Mouse (Mus musculus): ENCODE measurements around the gene Fancc.
"Not testable (repeated sequence)": the region's sequence is repeated elsewhere in the genome, so short reads cannot be mapped to it uniquely, and the experiment has no call there.

Fancc gene

DNA sequence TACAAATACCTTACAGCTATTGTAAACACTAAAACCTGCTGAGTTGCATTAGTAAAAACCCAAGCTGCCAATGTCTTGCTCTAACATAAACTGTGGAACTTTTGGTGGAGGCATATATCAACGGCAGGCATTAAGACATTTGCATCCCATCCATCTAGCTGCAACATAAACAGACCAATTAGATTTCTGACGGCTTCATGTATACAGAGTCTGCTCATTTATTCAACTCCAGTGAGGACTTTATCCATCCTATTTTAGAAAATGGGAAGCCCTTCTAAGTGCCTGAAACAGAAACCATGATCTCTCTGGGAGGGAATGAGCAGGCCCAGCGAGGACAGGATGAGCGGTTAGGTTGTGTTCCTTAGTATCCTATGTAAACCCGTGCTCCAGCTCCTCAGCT is 18.5 kb upstream of the Fancc start:
- no peak for DNase-seq (ENCODE audit: low spot score in 2 of 2)

DNA sequence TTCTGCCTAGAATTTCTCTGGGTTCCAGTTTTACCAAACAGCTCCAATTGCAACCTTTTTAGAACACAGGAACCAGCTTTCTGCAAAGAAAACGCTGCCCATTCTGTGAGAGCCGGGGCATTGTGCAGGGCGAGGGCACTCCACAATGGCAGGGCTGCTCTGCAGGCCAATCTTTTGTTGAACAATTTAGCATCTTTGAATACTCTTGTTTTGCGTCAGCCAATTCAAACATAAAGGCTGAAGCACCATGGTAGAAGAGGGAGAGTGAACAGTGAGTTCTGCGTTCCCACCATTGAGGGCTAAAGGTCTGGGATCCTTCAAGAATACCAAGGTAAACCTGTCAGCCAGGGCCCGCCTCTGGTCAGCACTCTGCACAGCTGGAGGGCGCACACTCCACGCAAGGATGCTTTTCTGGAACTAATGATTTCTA is 17.9 kb upstream of the Fancc start:
- DNase-seq (ENCODE audit: low spot score in 2 of 2): no peak

DNA sequence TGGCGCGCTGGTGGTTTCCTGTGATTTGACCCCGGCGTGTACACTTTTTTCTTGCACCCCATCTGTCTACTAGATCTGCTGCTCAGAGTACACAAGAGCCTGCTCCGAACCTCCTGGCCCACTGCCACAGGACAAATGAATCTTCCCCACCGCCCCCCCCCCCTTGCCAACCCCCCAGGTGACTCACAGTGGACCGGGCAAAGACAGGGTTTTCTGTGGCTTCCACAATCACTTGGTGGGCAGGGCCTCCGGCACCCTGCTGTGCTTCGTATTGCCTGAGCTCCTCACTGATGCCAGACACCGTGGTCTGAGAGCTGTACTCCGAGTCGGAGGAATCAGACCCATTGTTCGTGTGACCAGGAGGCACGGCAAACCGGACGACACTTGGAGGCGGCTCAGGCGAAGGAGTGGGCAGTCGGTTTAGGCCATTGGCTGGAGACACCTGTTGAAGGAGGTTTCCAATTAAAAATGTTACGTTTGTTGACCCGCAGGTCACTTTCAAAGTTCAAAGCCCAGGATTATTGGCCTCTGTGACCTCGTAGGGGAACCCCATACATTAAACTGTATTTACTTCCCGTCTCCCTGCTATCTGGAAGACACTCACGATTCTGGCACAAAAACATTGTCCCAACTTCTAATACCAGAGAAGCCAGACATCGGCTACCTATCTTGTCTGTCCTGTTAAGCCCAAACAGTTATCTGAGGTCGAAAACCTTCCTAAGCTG is 16.5 kb upstream of the Fancc start:
- no peak for DNase-seq (ENCODE audit: low spot score in 2 of 2)

DNA sequence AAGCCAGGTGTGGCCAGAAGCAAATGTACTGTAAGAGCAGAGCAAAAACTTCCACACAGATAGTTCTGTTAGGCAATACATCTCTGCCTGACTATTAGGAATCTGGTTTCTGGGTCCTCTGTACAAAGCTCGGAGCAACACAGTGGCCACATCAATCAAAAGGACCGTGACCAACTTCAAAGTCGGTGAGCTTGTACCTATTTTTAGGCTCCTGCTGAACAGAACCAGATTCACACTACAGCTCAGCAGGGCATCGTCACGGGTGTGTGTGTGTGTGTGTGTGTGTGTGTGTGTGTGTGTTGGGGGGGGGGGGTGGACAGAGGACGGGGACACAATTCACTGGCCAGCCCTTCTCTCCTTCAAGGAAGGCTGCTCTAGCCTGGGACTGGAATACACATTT is 15.3 kb upstream of the Fancc start:
- no peak for DNase-seq (ENCODE audit: low spot score in 2 of 2)

DNA sequence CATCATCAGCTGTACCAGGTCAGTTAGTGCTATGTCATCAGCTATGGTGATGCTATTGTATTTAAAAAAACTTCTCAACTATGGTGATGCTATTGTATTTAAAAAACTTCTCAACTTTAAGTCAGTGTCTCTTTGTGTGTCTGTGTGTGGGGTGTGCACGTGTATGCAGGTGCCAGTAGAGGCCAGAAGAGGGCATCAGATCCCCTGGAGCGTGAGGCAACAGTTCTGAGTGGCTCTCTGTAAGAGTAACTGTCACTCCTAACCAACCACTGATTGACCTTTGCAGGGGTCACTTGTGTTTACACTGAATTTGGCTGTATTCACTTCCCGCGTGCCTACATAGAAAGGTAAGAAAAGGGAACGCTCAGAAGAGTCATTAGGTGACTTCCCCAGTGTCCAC is 10.7 kb upstream of the Fancc start:
- DNase-seq (ENCODE audit: low spot score in 2 of 2): no peak

DNA sequence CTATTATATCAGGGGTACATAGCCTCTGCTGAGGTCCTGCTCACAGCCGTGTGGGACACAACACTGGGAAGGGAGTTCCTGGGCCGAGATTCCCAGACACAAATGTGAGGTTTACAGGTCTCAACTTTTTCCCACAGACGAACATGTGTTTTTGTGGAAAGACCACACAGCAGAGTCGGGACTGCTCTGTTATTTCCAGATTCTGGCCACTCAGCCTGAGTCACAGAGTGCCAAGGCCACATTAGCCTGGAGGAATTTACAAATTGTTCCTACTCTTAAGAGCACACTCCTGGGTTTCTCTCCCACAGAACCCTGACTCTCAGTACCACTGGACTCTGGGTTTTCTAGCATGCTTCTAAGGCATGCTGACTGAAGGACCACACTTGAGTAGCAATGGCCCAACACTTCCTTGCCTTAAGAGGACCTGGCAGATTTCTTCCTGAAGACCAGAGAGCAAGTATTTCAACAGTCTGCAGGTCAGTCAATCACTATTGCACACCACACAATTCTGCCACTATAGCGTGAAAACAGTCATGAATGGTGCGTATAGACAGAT is 10.0 kb upstream of the Fancc start:
- no peak for DNase-seq (ENCODE audit: low spot score in 2 of 2)

DNA sequence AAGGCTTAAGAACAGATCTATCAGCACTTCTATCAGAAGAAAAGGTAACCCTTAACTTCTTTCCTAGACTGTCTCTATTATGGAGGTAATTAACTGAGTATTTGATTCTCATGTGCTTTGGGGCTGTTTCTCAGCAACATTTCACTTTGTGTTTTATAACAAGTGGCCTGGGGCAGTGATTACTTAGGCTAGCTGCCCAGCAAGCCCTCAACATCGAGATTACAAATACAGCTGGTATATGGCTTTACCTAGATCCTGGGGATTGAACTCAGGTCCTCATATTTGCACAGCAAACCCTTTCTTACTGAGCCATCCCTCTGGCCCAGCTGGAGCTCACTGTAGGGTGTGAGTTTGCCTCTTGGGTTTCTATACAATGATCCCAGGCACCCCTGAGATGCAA is 9.3 kb upstream of the Fancc start:
- DNase-seq (ENCODE audit: low spot score in 2 of 2): no peak

DNA sequence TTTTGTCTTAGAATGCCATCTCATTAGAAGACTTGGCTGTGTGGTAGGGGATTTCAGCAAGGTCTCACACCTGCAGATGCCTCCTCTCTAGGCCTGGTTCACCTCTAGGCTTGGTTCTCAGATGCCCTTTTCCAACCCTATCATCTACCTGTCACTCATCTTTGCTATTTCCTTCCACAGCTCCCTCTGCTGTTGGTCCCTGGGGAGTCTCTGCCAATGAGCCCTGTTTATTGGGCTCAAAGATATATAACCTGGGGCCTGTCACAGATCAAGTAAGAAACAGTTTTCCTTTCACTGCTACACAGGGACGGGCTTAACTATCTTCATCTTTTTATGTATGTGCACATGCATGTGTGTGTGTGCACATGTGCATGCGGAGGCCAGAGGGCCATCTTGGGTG is 5.3 kb upstream of the Fancc start:
- DNase-seq (ENCODE audit: low spot score in 2 of 2): no peak

DNA sequence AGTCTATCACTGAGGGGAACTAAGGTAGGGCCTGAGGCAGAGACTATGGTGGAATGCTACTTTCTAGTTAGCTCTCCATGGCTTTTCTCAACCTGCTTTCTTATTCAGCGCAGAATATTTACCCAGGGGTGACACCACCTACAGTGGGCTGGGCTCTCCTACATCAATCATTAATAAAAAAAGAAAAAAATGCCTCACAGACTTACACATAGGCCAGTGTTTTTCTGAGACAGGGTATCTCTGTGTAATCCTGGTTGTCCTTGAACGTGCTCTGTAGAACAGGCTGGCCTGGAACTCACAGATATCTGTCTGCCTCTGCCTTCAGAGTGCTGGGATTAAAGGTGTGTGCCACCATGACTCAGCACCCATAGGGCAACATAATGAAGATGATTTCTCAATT is 2.4 kb upstream of the Fancc start:
- DNase-seq (ENCODE audit: low spot score in 2 of 2): no peak

DNA sequence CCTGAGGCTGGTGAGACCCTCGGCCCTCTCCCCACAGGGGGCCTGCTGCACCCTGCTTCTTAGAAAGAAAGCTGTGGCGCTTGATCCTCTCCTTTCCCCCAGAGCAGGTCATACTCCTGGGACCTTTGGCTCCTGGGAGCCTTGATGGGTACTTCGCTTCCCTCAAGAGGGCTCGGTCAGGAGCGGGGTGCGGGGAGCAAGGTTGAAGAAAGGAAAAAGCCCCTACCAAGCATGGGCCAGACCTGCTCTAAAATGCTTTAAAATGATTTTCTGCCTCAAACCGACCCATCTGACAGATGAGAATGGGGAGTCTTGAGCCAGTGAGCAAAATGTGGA is 9.4 kb downstream of the Fancc start:
- DNase-seq (ENCODE audit: low spot score in 2 of 2): no peak

DNA sequence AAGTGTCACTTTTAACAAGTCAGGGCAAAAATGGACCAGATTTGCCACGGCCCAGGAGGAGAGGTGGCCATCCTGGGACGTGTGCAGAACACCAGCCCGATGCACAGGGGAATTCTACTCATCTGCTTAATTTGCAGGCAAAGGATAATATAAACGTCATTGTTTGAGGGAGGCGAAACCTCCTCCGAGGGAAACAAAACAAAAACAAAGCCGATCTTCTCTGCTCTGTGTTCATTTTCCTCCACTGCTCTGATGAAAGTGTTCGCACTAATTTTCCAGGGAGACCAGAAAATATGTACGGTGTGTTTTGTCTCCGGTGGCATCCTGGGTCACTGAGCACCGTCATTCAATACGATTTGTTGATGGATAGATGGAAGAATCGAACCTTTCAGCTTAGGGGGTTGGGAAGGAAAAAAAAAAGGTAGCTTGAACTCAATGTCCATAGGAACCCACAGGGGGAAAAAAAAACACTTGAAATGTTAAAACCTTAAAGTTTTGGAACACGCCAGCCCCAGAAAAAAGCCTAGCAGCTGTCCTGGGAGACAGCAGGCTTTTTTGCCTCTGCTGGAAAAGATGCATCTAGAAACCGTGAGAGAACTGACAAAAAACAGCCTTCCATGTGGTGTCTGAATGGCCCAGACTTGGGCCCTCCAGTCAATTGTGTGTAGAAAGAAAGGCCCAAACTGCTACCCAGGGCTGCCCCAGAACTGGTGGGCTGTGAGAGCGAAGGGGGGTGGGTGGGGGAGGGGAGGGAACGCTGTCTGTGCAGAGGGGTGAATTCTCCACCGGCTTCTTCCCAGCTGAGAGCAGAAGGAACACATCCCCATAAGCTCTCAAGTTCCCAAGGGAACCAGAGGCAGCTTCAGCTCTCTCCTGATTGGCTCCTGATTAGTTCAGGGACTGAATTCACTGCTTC is 10.0 kb downstream of the Fancc start:
- no peak for DNase-seq (ENCODE audit: low spot score in 2 of 2)

DNA sequence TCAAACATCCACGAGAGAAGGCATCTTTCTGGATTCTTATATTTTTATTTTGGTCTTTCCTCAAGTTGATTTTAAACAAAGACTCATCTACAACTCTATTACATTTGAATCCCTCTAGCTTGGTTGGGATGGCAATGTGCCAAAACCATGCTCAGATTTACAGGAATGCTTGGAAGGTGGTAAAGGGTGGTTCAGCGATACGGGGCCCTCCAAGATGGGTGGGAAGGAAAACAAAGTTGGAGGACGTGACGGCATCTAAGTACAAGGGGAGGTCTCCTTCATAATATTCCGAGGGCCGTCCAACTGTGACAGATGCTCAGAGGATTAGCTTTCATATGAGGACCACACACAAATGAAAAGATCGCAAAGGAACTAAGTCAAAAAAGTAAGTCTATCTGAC is 21.7 kb downstream of the Fancc start:
- DNase-seq (ENCODE audit: low spot score in 2 of 2): no peak

DNA sequence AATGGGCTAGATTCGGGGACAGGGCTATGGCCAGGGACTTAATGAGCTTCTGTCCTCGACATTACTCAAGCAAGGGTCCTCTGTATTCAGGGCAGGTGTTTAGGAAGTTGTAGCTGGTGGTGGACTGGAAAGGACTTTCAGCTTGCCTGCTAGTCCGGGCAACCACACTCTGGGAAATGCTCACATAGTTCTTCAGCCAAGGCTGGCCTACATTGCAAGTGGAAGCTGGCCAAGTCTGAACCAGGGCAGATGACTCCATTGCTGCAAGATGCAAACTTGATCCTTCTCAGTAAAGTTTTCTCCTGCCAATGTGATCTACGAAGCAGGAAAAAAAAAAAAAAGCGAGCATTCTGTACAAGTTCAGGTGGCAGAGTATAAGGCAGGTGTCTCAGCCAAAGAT is 44.2 kb downstream of the Fancc start:
- DNase-seq (ENCODE audit: low spot score in 2 of 2): peak in 1 of 2 experiments; percentile 33

DNA sequence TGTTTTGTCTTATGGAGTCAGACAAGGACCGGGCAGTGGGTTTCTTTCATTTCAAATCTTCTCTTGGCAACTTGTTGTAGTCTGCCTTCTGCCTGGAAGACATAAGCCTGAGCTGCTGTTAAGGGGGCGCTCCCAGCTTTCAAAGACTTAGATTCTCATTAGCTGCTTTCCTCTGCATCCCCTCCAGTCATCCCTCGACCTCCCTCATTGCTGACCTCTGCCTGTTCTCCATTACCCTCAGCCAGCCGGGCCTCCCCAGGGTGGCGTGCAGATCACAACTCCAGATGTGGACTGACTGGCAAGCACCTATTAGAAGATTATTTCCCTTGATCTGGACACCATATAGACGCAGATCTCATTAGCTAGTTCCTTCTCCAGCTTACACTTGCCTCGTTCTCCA is 45.9 kb downstream of the Fancc start:
- DNase-seq (ENCODE audit: low spot score in 2 of 2): no peak

DNA sequence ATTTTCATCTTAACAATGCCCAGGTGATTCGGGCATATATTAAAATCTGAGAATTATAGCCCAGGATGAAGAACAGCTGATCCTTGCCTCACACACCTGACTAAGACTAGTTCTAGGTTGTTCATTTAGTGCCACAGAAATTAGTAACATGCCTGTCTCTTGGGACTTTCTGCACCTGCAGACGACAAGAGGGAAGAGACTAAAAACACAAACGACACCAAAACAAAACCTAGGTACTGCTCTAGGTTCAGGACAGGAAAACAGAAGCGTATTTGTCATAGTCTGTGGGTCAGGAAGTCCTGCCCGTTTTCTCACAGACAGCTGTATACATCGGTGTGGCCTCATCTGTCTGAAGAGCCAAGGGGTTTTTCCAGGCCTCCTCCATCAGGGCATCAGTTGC is 51.7 kb downstream of the Fancc start:
- no peak for DNase-seq (ENCODE audit: low spot score in 2 of 2)

DNA sequence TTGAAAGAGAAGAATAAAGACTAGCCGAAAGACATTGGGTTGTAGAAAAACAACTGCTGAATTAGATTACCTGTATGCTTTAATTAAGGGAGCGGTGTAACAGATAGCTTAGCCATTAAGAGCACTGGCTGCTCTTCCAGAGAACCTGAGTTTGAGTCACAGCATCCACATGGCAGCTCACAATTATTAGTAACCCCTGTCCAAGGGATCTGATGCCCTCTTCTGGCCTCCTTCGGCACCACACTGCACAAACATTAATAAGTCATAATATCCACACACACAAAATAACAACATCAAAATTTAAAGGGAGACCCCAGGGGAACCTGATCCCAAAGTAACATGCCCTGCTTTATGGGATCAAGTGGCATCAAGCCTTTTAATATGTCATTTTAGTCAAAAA is 64.3 kb downstream of the Fancc start:
- no peak for DNase-seq (ENCODE audit: low spot score in 2 of 2)

DNA sequence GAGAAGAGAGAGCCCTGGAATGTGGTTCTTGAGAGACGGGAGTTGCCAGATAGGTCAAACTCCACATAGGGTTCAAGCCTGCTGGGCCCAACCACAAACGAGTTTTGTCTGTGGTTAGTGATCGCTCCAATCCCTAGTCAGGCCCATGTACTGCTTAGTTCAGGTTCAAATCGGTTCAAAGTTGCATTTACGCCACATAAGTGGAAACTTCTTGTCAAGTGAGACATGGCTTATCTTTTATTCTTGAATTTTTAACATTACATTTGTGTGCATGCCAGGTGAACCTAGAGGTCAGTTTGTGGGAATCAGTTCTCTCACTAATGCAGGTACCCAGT is 65.3 kb downstream of the Fancc start:
- DNase-seq (ENCODE audit: low spot score in 2 of 2): no peak

DNA sequence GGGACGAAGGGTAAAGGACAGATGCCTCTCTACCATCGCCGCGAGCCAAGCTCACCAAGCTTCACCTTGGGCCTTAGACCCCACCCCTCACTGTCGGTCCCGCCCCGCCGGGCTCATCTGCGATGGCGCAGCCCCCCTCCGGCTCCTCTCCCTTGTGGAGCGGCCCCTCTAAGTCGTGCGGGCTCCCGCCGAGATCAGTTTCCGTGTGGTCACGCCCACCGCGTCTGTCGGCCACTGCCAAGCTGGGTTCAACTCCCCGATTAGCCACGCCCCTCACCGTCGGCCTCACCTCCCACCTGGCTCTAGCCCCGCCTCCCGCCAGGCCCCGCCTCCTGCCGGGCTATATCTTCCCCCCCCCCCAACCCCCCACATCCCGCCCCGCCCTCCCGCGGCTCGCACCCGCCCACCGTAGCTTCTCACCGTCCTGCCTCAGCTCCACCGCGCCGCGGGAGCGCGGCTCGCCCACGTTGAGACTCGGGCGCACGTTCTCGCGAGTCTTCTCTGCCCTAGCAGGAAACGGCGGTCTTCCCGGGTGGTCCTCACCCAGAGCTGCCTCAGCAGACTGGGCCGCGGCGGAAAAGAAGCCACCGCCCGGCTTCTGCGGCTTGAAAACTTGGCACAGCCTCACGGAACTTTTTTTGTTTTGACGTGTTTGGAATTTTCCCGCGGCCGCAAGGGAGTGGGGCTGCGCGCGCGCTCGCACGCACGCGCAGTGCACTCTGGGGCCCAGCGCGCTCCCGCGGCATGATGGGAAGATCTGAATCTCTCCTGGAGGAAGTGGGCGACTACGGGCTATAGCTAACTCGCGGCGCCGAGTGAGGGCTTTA is 65.8 kb downstream of the Fancc start:
- DNase-seq (ENCODE audit: low spot score in 2 of 2): peak; percentile 91 to 92

DNA sequence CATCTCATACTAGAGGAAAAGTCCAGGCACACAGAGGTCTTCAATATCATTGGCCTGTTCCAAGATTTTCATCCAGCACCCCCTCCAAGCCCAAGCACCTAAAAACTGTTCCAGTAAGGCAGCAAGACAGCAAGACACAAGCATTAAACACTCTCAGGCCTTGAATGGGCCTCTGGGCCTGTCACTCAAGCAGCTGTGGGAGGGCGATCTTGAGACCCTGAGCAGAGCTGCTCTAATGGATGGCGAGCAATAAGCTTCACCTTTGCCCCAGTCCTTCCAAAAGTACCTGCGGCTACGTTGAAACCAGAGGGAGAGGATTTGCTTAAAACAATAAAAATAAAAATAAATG is 66.4 kb downstream of the Fancc start:
- DNase-seq (ENCODE audit: low spot score in 2 of 2): no peak

DNA sequence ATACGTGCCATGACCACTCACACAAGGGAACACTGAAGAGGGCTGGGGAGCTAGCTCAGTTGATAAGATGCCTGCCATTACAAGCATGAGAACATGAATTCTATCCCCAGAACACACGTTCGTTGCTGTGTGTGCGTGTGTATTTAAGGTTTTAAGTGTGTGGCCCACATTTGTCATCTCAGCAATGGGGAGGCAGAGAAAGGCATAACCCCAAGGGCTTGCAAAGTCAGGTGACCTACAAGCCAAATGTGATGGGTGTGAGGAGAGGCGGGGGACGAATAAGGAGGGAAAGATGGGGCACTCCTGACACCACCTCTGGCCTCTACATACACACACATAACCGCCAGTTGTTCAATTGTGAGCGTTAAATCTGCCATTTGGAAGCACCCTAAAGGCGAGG is 66.9 kb downstream of the Fancc start:
- DNase-seq (ENCODE audit: low spot score in 2 of 2): no peak

DNA sequence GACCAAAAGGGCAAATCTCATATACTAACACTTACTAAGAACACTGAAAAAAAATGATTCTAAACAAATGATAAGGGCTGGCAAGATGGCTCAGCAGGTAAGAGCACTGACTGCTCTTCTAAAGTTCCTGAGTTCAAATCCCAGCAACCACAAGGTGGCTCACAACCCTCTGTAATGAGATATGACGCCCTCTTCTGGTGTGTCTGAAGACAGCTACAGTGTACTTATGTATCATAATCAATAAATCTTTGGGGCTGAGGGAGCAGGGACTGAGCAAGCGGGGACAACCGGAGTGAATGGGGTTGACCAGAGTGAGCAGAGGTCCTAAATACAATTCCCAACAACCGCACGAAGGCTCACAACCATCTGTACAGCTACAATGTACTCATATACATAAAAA is 68.9 kb downstream of the Fancc start:
- DNase-seq (ENCODE audit: low spot score in 2 of 2): not testable (repeated sequence)

DNA sequence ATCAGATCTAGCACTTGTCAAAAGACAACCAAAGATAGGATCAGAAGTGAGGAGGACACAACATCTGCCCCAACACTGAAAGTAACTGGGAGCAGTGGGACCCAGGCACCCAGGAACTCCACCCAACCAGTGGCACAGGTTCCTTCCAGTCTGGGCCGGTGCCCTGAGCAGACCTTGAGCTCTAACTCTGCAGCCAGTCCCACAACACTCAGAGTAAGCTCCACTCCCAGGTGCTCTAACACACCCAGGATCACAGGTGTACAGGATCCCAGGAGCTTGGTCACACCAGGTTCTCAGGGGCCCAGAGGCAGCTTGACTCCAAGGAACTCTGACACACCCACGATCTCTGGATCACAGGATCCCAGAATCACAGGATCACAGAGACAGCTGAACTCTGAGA is 74.0 kb downstream of the Fancc start:
- no peak for DNase-seq (ENCODE audit: low spot score in 2 of 2)

Measured in frontal cortex, postnatal 36 days (tissue).